Mouse (Mus musculus) myocyte (in vitro differentiated cells): ENCODE measurements around the gene Lce3d. TPM values are rescaled to one million over a fixed set of nuclear protein-coding genes. Genes with fewer than 3 reads are reported as not detected.

Experiments used
- H3K27me3 ChIP-seq: one replicate; pipeline ENCODE4 v1.6.1; 2011; ENCODE audit not compliant: control insufficient read depth, insufficient read depth, insufficient read length
- H3K36me3 ChIP-seq: one replicate; pipeline ENCODE4 v1.6.1; 2011; ENCODE audit not compliant: control insufficient read depth, insufficient read depth
- H3K4me2 ChIP-seq: one replicate; pipeline ENCODE4 v1.6.1; 2011; ENCODE audit warnings: low read depth, control low read depth
- H3K4me3 ChIP-seq: one replicate; pipeline ENCODE4 v1.5.1; 2011; ENCODE audit warnings: mild to moderate bottlenecking, control low read depth, moderate library complexity
- H3K79me2 ChIP-seq: one replicate; pipeline ENCODE4 v1.6.1; 2011; ENCODE audit not compliant: control insufficient read depth, insufficient read depth
- H3ac ChIP-seq: one replicate; pipeline ENCODE4 v1.6.1; 2011; ENCODE audit not compliant: control insufficient read depth, insufficient read length
- CEBPB ChIP-seq: IDR thresholded peaks from 2 replicates; pipeline ENCODE4 v1.6.1; 2011; ENCODE audit warnings: mild to moderate bottlenecking, moderate library complexity; ENCODE audit not compliant: poor library complexity, insufficient read depth, severe bottlenecking
- E2F4 ChIP-seq: IDR thresholded peaks from one replicate; pipeline ENCODE4 v1.6.1; 2011; ENCODE audit warnings: mild to moderate bottlenecking, control low read depth, moderate library complexity; ENCODE audit not compliant: insufficient read depth
- MAX ChIP-seq: IDR thresholded peaks from one replicate; pipeline ENCODE4 v1.6.1; 2011; ENCODE audit warnings: low read depth, mild to moderate bottlenecking, control low read depth
- MYOD1 ChIP-seq, 3 experiments: IDR thresholded peaks; one replicate each; pipeline ENCODE4 v1.6.1; 2011; ENCODE audit warnings: control low read depth in 2 of 3, low read depth in 2 of 3, mild to moderate bottlenecking in 2 of 3, moderate library complexity in 1 of 3; ENCODE audit not compliant: insufficient read length in 2 of 3, control insufficient read depth in 1 of 3
- MYOG ChIP-seq, 3 experiments: IDR thresholded peaks; one replicate each; pipeline ENCODE4 v1.6.1; 2011; ENCODE audit warnings: control low read depth in 2 of 3, low read depth in 2 of 3, mild to moderate bottlenecking in 2 of 3; ENCODE audit not compliant: insufficient read length in 2 of 3, control insufficient read depth in 1 of 3, insufficient read depth in 1 of 3
- POLR2A ChIP-seq: IDR thresholded peaks from one replicate; pipeline ENCODE4 v1.6.1; 2011; ENCODE audit warnings: low read depth, mild to moderate bottlenecking, control low read depth, moderate library complexity; ENCODE audit not compliant: insufficient read length
- POLR2AphosphoS2 ChIP-seq: IDR thresholded peaks from one replicate; pipeline ENCODE4 v1.6.1; 2011; ENCODE audit warnings: low read depth, control low read depth; ENCODE audit not compliant: insufficient read length
- REST ChIP-seq: IDR thresholded peaks from one replicate; pipeline ENCODE4 v1.6.1; 2011; ENCODE audit warnings: mild to moderate bottlenecking, control low read depth, moderate library complexity; ENCODE audit not compliant: insufficient read depth, insufficient read length
- SRF ChIP-seq: IDR thresholded peaks from one replicate; pipeline ENCODE4 v1.6.1; 2011; ENCODE audit warnings: low read depth; ENCODE audit not compliant: control insufficient read depth, insufficient read length
- TCF12 ChIP-seq: IDR thresholded peaks from one replicate; pipeline ENCODE4 v1.6.1; 2011; ENCODE audit warnings: mild to moderate bottlenecking, control low read depth; ENCODE audit not compliant: poor library complexity, insufficient read depth, severe bottlenecking
- TCF3 ChIP-seq: IDR thresholded peaks from one replicate; pipeline ENCODE4 v1.6.1; 2011; ENCODE audit warnings: low read depth, control low read depth; ENCODE audit not compliant: insufficient read length
- USF1 ChIP-seq: IDR thresholded peaks from one replicate; pipeline ENCODE4 v1.6.1; 2011; ENCODE audit warnings: low read depth, mild to moderate bottlenecking, control low read depth, moderate library complexity
- polyA plus RNA-seq: library from polyadenylated mRNA; unstranded; fragments of >200 nt; fragmentation: generic; extraction: Trizol; gene quantifications from one replicate; pipeline ENCODE4 v1.2.1, GENCODE M21; 2012; ENCODE audit warnings: missing spikeins

The Lce3d gene
- not detected for polyA plus RNA-seq

DNA sequence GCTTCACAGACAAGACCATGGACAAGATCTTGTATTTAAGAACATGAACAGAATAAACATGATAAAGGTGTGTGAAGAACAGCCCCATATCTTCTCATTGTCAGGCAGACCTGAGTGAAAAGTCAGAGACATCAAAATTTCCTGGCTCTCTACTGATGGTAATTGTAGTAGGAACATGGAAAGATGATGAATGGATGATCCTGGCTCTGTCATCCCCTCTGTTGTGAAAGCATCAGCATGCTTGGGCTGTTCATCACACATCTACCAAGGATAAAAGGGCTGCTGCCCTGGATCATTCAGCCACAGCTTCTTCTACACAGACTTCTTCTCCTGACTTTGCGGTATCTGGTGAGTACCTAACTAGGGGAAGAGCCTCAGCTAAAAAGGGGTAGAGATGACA, at the start of gene Lce3d:
Gene Lce3d, plus strand, starts transcription at position 301 of the 400 bp plus-strand sequence.
- H3K79me2 ChIP-seq = no peaks in the 10 kb centered on the region
- no peaks in the 10 kb centered on the region for H3K27me3 ChIP-seq
- no peak within 1 kb of the TSS for H3ac ChIP-seq
- H3K4me2 ChIP-seq = no peak within 1 kb of the TSS
- no peaks in the 10 kb centered on the region for H3K36me3 ChIP-seq
- TF ChIP-seq MYOG (IDR thresholded peaks at IDR 0.05; ENCODE audit: control insufficient read depth in 1 of 3, insufficient read depth in 1 of 3, insufficient read length in 2 of 3, low read depth in 2 of 3) (no peak), POLR2AphosphoS2 (no peak)
- H3K4me3 ChIP-seq = no peak within 1 kb of the TSS

DNA sequence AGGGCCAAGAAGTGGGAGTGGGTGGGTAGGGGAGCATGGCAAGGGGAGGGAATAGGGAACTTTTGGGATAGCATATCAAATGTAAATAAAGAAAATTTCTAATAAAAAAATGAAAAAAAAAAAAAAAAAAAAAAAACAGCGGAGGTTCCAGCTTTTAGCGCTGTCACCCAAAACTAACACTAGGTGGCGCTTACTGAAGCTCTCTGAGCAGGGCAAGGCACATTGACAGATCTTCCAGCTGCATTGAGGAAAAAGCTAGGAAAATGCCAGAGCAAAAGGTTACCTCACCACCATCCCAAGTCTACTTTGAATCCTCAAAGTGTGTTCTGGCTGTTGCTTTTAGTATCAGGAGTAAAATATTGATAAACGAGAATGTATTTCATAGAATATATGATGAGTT, 49.6 kb upstream of the Lce3d start:
- no peaks in the 10 kb centered on the region for H3K79me2 ChIP-seq
- no peaks in the 10 kb centered on the region for H3K36me3 ChIP-seq
- no peak overlapping the region for H3K4me3 ChIP-seq
- no peak overlapping the region for H3ac ChIP-seq
- H3K27me3 ChIP-seq = no peaks in the 10 kb centered on the region
- TF ChIP-seq MYOD1 (IDR thresholded peaks at IDR 0.05; ENCODE audit: control insufficient read depth in 1 of 3, insufficient read length in 2 of 3, low read depth in 2 of 3) = no peak
- TF ChIP-seq SRF = no peak
- TF ChIP-seq POLR2AphosphoS2 = no peak
- no peak for TF ChIP-seq POLR2A
- TF ChIP-seq E2F4 = no peak
- no peak for TF ChIP-seq MYOG (IDR thresholded peaks at IDR 0.05; ENCODE audit: control insufficient read depth in 1 of 3, insufficient read depth in 1 of 3, insufficient read length in 2 of 3, low read depth in 2 of 3)
- no peak for TF ChIP-seq TCF3
- no peak for TF ChIP-seq USF1
- TF ChIP-seq REST = no peak
- TF ChIP-seq CEBPB = no peak
- TF ChIP-seq TCF12 = no peak
- no peak for TF ChIP-seq MAX
- H3K4me2 ChIP-seq = no peak overlapping the region

DNA sequence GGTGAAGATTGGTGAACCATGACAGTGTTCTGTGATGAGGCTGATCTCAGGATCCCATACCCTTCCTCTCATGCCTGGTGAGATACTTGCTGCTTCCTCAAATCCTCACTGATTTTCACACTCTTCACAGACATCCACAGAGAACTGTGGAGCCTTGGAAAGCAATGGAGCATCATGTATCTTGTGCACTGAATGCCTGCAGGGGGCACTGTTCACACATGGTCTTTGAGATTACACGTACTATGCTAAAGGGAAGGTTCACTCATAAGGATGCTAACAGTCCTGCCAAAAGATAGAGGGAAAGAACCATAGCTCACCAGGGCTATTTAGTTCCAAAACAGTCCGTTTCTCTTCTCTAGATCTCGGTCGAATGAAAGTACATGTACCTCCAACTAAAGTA, 36.8 kb upstream of the Lce3d start:
- no peak for TF ChIP-seq TCF12
- no peak for TF ChIP-seq SRF
- no peak for TF ChIP-seq TCF3
- TF ChIP-seq MYOG (IDR thresholded peaks at IDR 0.05; ENCODE audit: control insufficient read depth in 1 of 3, insufficient read depth in 1 of 3, insufficient read length in 2 of 3, low read depth in 2 of 3) = no peak
- no peak for TF ChIP-seq E2F4
- TF ChIP-seq CEBPB = no peak
- TF ChIP-seq MYOD1 (IDR thresholded peaks at IDR 0.05; ENCODE audit: control insufficient read depth in 1 of 3, insufficient read length in 2 of 3, low read depth in 2 of 3) = no peak
- TF ChIP-seq POLR2AphosphoS2 = no peak
- no peak for TF ChIP-seq MAX
- no peak for TF ChIP-seq POLR2A
- TF ChIP-seq USF1 = no peak
- no peak for TF ChIP-seq REST
- no peak overlapping the region for H3ac ChIP-seq
- no peak overlapping the region for H3K4me3 ChIP-seq
- H3K27me3 ChIP-seq = no peaks in the 10 kb centered on the region
- H3K4me2 ChIP-seq = no peak overlapping the region
- H3K79me2 ChIP-seq = no peaks in the 10 kb centered on the region
- no peaks in the 10 kb centered on the region for H3K36me3 ChIP-seq

DNA sequence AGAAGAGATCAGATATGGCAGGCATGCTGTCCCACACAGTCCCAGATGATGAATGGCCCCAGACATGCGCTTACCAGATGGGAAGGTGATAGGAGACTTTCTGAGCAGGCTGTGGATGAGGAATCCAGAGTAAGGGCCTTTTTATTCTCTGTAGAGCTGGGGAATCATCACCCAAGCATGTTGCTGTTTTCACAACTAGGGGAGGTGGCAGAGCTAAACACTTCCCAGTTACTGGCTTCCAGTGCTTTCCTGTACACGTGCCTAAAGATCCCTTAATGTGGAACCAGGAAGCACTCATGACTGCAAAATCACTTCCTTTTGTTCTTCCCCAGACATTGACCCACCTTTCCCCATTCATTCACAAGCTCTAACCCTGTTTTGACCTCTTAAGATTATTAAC, 31.1 kb upstream of the Lce3d start, which contains the start of gene Lce3a:
Gene Lce3a, minus strand, starts transcription at position 101 of the 400 bp plus-strand sequence.
- no peak within 1 kb of the TSS for H3K4me3 ChIP-seq
- TF ChIP-seq MYOD1 (IDR thresholded peaks at IDR 0.05; ENCODE audit: control insufficient read depth in 1 of 3, insufficient read length in 2 of 3, low read depth in 2 of 3) = no peak
- no peak for TF ChIP-seq POLR2A
- no peak for TF ChIP-seq POLR2AphosphoS2
- TF ChIP-seq E2F4 = no peak
- no peak for TF ChIP-seq TCF3
- no peak for TF ChIP-seq SRF
- no peak for TF ChIP-seq USF1
- no peak for TF ChIP-seq REST
- no peak for TF ChIP-seq CEBPB
- no peak within 1 kb of the TSS for H3ac ChIP-seq
- no peak within 1 kb of the TSS for H3K4me2 ChIP-seq
- no peaks in the 10 kb centered on the region for H3K79me2 ChIP-seq
- H3K27me3 ChIP-seq = no peaks in the 10 kb centered on the region
- no peaks in the 10 kb centered on the region for H3K36me3 ChIP-seq

GRCm38 (mm10) chr3:92932679-92933078, 24.5 kb upstream of the Lce3d start, which contains the start of gene Lce3b:
TSS of gene Lce3b (plus strand) at chr3:92932979.
- TF ChIP-seq USF1 = no peak
- TF ChIP-seq REST = no peak
- no peak for TF ChIP-seq CEBPB
- no peak for TF ChIP-seq MYOG (IDR thresholded peaks at IDR 0.05; ENCODE audit: control insufficient read depth in 1 of 3, insufficient read depth in 1 of 3, insufficient read length in 2 of 3, low read depth in 2 of 3)
- no peak for TF ChIP-seq MYOD1 (IDR thresholded peaks at IDR 0.05; ENCODE audit: control insufficient read depth in 1 of 3, insufficient read length in 2 of 3, low read depth in 2 of 3)
- no peak for TF ChIP-seq POLR2AphosphoS2
- TF ChIP-seq MAX = no peak
- H3K79me2 ChIP-seq = no peaks in the 10 kb centered on the region
- no peaks in the 10 kb centered on the region for H3K36me3 ChIP-seq
- no peak within 1 kb of the TSS for H3K4me2 ChIP-seq
- no peak within 1 kb of the TSS for H3ac ChIP-seq
- no peaks in the 10 kb centered on the region for H3K27me3 ChIP-seq
- no peak within 1 kb of the TSS for H3K4me3 ChIP-seq
